Mouse (Mus musculus) limb, embryonic 11.5 days (tissue): Measurements from ENCODE around the gene Lzts2. TPM values are rescaled to one million over a fixed set of nuclear protein-coding genes. Genes with fewer than 3 reads are reported as not detected.
A peak's percentile ranks its signal among the peaks of the same experiment; 100 is the strongest.
"Not testable (repeated sequence)": the region's sequence is repeated elsewhere in the genome, so short reads cannot be mapped to it uniquely, and the experiment has no call there.

Experiments
- ATAC-seq: fragments of 200-750 bp; cut with Nextera tagmentation; 2 replicates; pipeline ENCODE4 v1.8.0; 2017; ENCODE audit warnings: low read depth; ENCODE audit not compliant: insufficient number of reproducible peaks, low FRiP score, low TSS enrichment
- DNase-seq: peaks from one replicate; pipeline ENCODE4 v3.0.0-alpha.2; 2015; ENCODE audit warnings: low spot score
- H3K27ac ChIP-seq: fragments of 300-500 bp; sonication (generic); replicated peaks from 2 replicates; pipeline ENCODE4 v1.5.1; 2014; ENCODE audit warnings: low read depth, mild to moderate bottlenecking, low read length
- H3K27me3 ChIP-seq: fragments of 300-500 bp; sonication (generic); 2 replicates; pipeline ENCODE4 v1.6.1; 2014; ENCODE audit warnings: mild to moderate bottlenecking, low read length, mixed read lengths; ENCODE audit not compliant: control insufficient read depth, insufficient read depth
- H3K36me3 ChIP-seq: fragments of 300-500 bp; sonication (generic); 2 replicates; pipeline ENCODE4 v1.6.1; 2014; ENCODE audit warnings: mild to moderate bottlenecking, low read length, moderate library complexity, mixed read lengths; ENCODE audit not compliant: control insufficient read depth, insufficient read depth
- H3K4me1 ChIP-seq: fragments of 300-500 bp; sonication (generic); 2 replicates; pipeline ENCODE4 v1.6.1; 2014; ENCODE audit warnings: low read length, mixed read lengths; ENCODE audit not compliant: control insufficient read depth, insufficient read depth
- H3K4me2 ChIP-seq: fragments of 300-500 bp; sonication (generic); 2 replicates; pipeline ENCODE4 v1.6.1; 2014; ENCODE audit warnings: low read depth, mild to moderate bottlenecking, moderate library complexity; ENCODE audit not compliant: severe bottlenecking
- H3K4me3 ChIP-seq: fragments of 300-500 bp; sonication (generic); 2 replicates; pipeline ENCODE4 v1.5.1; 2014; ENCODE audit warnings: low read depth, low read length
- H3K9ac ChIP-seq: fragments of 300-500 bp; sonication (generic); 2 replicates; pipeline ENCODE4 v1.6.1; 2014; ENCODE audit warnings: mild to moderate bottlenecking, low read length
- H3K9me3 ChIP-seq: fragments of 300-500 bp; sonication (generic); 2 replicates; pipeline ENCODE4 v1.6.1; 2016; ENCODE audit warnings: low read length; ENCODE audit not compliant: control insufficient read depth
- WGBS: fragments of 180-500 bp; shearing (Covaris S2); extraction: QIAGEN DNeasy Blood & Tissue Kit; methylation state at CpG from one replicate; pipeline ENCODE4 v1.1.7; 2014; 5-methylcytosine and 5-hydroxymethylcytosine counted together
- polyA plus RNA-seq: library from polyadenylated mRNA; unstranded; fragments of >200 nt; fragmentation: Nextera tagmentation; extraction: Ambion mirVana; gene quantifications from 2 replicates; pipeline ENCODE4 v1.2.1, GENCODE M21; 2014

Lzts2 gene
- polyA plus RNA-seq, 1 experiment from 2014 or later, result 64.4 TPM

GRCm38 (mm10) chr19:45032570-45033332 is 18.5 kb downstream of the Lzts2 start:
- H3K9me3 ChIP-seq, result no peaks in the 10 kb centered on the region
- ATAC-seq, result no peak
- H3K4me1 ChIP-seq, result 0 out of 2 replicates have a peak, but pooled peaks cover 3% of the 10 kb centered on the region
- no peak overlapping the region for H3K4me3 ChIP-seq
- no peaks in the 10 kb centered on the region for H3K27me3 ChIP-seq
- H3K36me3 ChIP-seq, result no peaks in the 10 kb centered on the region
- H3K27ac ChIP-seq, result no peak overlapping the region
- H3K9ac ChIP-seq, result no peak overlapping the region
- no peak for DNase-seq
- no peak overlapping the region for H3K4me2 ChIP-seq
- WGBS, result 51% methylated on average over 17 of the region's 17 CpGs

- no peak overlapping the region for H3K4me3 ChIP-seq
- H3K9me3 ChIP-seq, result no peaks in the 10 kb centered on the region
- no peaks in the 10 kb centered on the region for H3K4me1 ChIP-seq
- H3K36me3 ChIP-seq, result no peaks in the 10 kb centered on the region
- no peak overlapping the region for H3K27ac ChIP-seq
- ATAC-seq, result no peak
- H3K4me2 ChIP-seq, result no peak overlapping the region
- WGBS, result 32% methylated on average over 16 of the region's 16 CpGs
- peaks cover 11% of the 10 kb centered on the region for H3K27me3 ChIP-seq
- no peak overlapping the region for H3K9ac ChIP-seq
- DNase-seq, result no peak
Measured at GRCm38 (mm10) chr19:45036867-45037266, 22.7 kb downstream of the Lzts2 start.

- not testable (repeated sequence) for H3K4me3 ChIP-seq, DNase-seq, H3K9ac ChIP-seq, H3K4me2 ChIP-seq, ATAC-seq, H3K27ac ChIP-seq, H3K36me3 ChIP-seq, H3K9me3 ChIP-seq, H3K4me1 ChIP-seq
- H3K27me3 ChIP-seq, result peaks cover 11% of the 10 kb centered on the region
- 89% methylated on average over 7 of the region's 7 CpGs for WGBS
Measured at GRCm38 (mm10) chr19:45038198-45038597, 24.0 kb downstream of the Lzts2 start.

GRCm38 (mm10) chr19:45040214-45040613 is 26.0 kb downstream of the Lzts2 start:
- DNase-seq (no peak), ATAC-seq (no peak)
- no peak overlapping the region for H3K27ac ChIP-seq
- H3K9ac ChIP-seq, result no peak overlapping the region
- no peak overlapping the region for H3K4me3 ChIP-seq
- H3K36me3 ChIP-seq, result no peaks in the 10 kb centered on the region
- no peaks in the 10 kb centered on the region for H3K9me3 ChIP-seq
- no peaks in the 10 kb centered on the region for H3K4me1 ChIP-seq
- H3K4me2 ChIP-seq, result no peak overlapping the region
- peaks cover 20% of the 10 kb centered on the region for H3K27me3 ChIP-seq
- WGBS, result 49% methylated on average over 13 of the region's 13 CpGs

GRCm38 (mm10) chr19:45044389-45044927 is 30.2 kb downstream of the Lzts2 start:
- H3K4me3 ChIP-seq, result no peak overlapping the region
- H3K27ac ChIP-seq, result no peak overlapping the region
- no peak for ATAC-seq
- DNase-seq, result no peak
- peaks cover 21% of the 10 kb centered on the region for H3K4me1 ChIP-seq
- no peak overlapping the region for H3K9ac ChIP-seq
- H3K27me3 ChIP-seq, result peaks cover 37% of the 10 kb centered on the region
- H3K36me3 ChIP-seq, result no peaks in the 10 kb centered on the region
- no peak overlapping the region for H3K4me2 ChIP-seq
- WGBS, result 64% methylated on average over 11 of the region's 11 CpGs
- no peaks in the 10 kb centered on the region for H3K9me3 ChIP-seq

GRCm38 (mm10) chr19:45045236-45045635 is 31.0 kb downstream of the Lzts2 start:
- Histone ChIP-seq H3K4me2 (no peak overlapping the region), H3K36me3 (no peaks in the 10 kb centered on the region), H3K9ac (no peak overlapping the region), H3K4me3 (no peak overlapping the region), H3K9me3 (no peaks in the 10 kb centered on the region), H3K4me1 (peaks cover 21% of the 10 kb centered on the region), H3K27me3 (peaks cover 31% of the 10 kb centered on the region), H3K27ac (no peak overlapping the region)
- DNase-seq (no peak), ATAC-seq (no peak)
- WGBS, result 42% methylated on average over 15 of the region's 15 CpGs

GRCm38 (mm10) chr19:45045651-45046050 is 31.4 kb downstream of the Lzts2 start, which contains the start of gene Pdzd7:
Gene Pdzd7 (minus strand): TSS chr19:45045717.
- WGBS, result 74% methylated on average over 5 of the region's 5 CpGs
- no peak for ATAC-seq
- Histone ChIP-seq H3K4me2 (peak within 1 kb of the TSS; percentile 53), H3K4me3 (peak within 1 kb of the TSS; percentile 44), H3K9me3 (no peaks in the 10 kb centered on the region), H3K4me1 (peaks cover 21% of the 10 kb centered on the region), H3K27ac (no peak within 1 kb of the TSS), H3K27me3 (peaks cover 27% of the 10 kb centered on the region), H3K9ac (peak within 1 kb of the TSS; percentile 4; the same call in 1 of the 2 replicates), H3K36me3 (no peaks in the 10 kb centered on the region)
- DNase-seq, result no peak

- peak overlapping the region; percentile 53 for H3K4me2 ChIP-seq
- no peaks in the 10 kb centered on the region for H3K9me3 ChIP-seq
- H3K9ac ChIP-seq, result peak overlapping the region; percentile 4
- WGBS, result 3% methylated on average over 34 of the region's 34 CpGs
- DNase-seq (peak; percentile 78), ATAC-seq (0 out of 2 replicates have a peak, but pooled peaks have one; percentile 9)
- H3K27me3 ChIP-seq, result peaks cover 26% of the 10 kb centered on the region
- peaks cover 21% of the 10 kb centered on the region for H3K4me1 ChIP-seq
- peak overlapping the region; percentile 44 for H3K4me3 ChIP-seq
- H3K27ac ChIP-seq, result no peak overlapping the region
- no peaks in the 10 kb centered on the region for H3K36me3 ChIP-seq
Measured at GRCm38 (mm10) chr19:45046523-45047321, 32.5 kb downstream of the Lzts2 start.
